Mouse (Mus musculus) liver (tissue): ENCODE measurements at regions not wholly inside any gene's neighbourhood (a gene's known extent, or its start where the extent isn't known, plus 50 kb on each side); places are given as distances from the start of the nearest gene placed in this dataset.
"Not testable (repeated sequence)": the region's sequence is repeated elsewhere in the genome, so short reads cannot be mapped to it uniquely, and the experiment has no call there.

Experiments
- DNase-seq: peaks from one replicate; pipeline ENCODE4 v3.0.0-alpha.2; 2020; ENCODE audit warnings: mixed read lengths

DNA sequence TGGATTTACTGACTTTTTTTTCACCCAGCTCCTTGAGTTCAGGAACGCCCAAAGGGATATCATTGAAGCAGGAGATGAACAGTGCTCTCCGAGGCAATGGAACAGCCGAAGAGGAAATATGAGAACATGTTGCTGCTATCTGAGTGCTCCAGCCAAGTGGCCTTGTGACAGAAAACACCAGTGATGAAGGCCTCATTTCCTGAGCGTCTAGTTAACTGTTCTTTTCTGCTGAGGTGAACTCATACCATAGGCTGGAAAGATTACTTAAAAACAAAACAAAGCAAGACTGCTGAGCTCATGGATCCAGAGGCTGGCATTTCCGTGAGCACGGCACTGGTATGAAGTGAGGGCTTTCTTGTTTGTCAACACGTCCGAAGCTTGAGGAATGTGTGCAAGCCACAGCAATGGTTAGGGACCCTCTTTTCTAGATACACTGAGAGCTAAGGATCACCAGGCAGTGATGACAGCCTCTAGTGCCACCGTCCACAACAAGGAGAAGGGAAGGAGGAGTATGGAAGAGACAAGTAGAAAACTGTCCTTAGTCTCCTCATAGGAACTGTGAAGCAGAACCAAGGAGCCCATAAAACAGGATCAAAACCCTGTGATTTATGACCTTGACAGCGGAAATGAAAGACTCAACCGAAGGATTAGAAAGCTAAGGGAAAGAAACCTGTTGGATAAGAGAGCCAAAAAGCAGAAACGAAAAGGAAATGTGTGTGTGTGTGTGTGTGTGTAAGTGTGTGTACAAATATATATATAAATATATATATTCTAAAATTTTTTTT, 200.4 kb downstream of the Fam43a start:
- DNase-seq, result no peak

DNA sequence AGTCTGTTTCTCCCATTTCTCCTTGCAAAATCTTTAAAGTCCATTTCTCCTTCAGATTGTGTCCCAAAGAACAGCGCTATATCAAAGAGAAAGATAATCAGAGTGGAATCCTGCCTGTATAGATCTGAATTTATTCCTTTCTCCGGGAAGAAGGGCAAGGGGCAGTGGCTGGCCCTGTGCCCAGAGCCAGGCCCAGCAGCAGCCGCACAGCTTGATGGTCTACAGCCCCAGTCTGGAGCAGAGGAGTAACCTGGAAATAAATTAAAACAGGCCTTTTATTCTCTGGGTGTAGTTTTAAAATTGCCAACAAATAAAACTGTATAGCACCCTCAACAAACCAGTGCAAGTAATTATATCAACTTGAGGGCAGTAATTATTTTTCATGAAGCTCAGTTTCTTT, 204.5 kb downstream of the Fam43a start:
- DNase-seq, result no peak

DNA sequence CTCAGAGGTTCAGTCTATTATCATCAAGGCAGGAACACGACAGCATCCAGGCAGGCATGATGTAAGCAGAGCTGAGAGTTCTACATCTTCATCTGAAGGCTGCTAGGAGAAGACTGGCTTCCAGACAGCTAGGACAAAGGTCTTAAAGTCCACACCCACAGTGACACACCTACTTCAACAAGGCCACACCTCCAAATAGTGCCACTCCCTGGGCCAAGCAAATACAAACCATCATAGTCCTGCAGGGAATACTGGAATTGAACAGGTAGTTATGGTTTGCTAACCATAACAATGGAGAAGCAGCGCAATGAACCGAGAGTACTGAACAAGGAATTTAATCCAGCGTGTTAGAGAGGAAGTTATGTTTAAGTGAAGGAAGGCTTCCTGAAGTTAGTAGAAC, 206.7 kb downstream of the Fam43a start:
- DNase-seq, result not testable (repeated sequence)

DNA sequence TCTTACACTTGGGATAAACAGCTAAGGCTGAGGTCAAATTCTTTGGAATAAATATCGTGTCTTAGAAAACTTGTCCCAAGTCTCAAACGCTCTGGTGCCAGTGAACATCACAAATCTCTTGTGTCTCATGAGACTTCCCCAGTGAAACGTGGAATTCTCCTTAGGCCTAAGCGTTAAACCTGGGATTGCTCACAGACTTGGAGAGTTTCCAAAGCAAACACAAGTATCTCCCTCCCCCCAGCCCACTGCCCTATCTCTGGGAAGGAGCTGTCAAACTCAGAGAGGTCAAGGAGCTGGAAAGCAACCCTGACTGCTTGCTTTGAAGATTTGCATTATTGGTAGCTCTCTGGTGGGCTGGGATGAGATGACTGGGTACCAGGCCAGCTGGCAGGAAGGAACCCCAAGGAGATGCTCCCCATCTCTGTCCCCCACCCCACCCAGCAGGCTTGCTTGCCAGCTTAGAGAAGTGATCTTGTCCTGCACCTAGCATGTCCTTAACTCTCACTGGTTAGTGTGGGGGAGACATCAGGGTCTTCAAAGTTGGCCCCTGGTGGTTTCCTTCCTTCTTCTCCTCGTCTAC, 219.1 kb downstream of the Fam43a start:
- DNase-seq, result no peak

DNA sequence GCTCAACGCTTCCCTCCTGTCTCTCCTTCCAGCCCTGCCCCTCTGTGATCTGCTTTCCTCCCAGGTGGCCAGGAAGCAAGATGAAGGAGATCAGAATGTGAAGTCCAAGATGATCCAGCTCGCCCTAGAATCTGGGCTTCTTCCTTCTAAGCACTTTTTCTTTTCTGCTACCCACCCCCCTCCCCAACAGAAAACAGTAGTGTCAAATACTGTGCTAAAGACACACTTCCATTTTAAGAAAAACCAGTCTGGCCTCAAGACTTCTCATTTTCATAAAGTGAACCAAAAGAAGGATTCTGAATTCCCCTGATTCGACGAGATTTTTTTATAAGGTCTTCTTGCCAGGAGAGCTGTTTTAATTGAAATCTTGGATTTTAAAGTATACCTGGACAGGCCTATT, 219.8 kb downstream of the Fam43a start:
- DNase-seq, result no peak

DNA sequence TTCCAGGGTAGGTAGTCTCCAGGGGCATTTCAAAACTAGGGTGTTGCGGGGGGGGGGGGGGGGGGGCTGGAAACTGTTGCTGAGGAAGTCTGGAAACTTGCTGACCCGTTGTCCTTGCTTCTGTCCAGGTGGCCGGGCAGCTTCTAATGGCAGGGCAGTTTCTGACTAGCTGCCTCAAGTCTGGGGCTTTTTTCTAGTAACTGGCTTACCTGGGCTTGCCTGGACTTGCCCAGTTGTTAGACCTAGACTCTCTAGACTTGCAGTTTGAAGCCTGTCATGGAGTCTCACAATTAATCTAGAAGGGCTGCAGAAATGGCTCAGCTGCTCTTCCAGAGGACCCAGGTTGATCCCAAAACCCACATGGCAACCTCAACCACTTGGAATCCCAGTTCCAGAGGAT, 220.7 kb downstream of the Fam43a start:
- no peak for DNase-seq

DNA sequence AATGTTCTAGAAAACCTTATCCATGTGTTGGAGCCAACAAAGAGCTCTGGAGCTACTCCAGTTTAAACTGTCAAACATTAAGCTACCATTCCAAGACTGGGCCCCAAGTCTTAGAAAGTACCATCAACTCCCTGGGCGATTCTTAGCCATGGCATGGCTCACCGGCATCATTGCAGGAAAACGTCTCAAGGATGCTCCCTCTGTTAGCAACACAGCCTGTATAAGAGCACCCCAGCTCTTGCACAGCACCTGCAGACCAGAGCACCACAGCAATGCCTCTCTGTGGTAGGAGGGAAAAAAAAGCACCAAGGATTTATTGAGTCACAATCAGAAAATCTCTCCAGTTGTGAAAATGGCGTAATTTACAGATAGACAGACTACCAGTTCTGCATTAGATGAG, 221.2 kb downstream of the Fam43a start:
- no peak for DNase-seq

DNA sequence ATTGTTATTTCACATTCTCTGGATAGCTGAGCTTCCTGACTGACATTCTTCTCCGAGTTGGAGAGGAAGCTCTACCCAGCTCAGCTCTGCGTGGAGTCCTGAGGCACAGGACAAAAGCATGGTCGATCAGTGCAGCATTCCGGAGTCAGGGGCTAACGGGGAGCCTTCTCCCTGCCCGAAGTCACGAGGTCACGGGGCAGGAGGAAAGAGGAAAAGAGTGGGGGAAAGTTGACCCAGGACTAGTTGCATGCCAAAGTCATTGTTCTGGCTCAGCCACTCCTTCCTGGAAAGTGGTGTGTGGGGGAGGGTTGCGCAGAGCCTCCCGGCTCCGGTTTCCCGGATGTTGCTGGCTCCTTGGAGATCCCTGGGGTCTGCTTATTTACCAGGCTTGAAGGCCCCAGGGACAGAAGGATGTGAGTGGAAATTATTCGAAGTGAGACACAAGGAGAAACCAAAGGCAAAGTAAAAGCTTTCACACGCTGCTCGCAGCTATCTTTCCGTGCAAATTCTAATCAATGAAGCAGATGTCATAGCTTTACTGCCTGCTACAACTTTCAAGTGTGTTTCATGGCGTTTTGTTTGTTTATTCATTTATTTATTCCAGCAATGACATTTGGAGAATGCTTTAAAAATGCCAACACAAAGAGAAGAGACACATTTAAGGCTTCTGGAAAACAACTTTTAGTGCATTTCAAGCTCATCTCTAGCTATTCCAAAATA, 221.8 kb downstream of the Fam43a start:
- DNase-seq, result peak; percentile 39

DNA sequence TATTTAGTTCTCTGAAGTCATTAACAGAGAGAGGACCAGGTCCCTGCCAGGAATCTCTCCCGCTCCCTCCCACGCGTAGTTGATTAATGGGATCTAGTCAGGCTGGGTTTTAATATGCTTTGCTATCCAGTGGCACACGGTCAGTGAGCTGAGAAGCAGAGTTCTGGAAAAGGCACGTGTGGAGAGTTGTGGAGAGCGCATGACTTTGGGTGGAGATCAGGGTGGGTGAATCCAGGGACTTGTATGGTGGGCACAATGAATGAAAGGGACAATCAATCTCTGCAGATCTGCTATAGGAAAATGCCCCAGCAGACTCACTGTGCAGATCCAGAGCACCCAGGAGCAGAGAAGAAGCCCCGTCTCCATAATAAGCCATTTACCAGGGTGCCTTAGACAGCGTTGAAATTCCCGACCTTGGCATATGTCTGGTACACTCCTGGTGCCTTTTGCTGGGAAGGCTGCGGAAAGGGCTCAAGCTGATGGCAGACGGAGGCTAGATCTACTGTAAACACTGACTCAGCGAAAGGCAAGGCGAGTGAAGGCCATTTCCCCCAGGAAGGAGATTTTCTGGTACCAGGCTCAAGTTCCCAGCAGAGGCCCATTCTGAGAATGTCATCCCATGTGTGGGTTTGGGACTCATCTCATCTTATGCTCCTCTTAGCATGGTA, 222.5 kb downstream of the Fam43a start:
- DNase-seq, result no peak

DNA sequence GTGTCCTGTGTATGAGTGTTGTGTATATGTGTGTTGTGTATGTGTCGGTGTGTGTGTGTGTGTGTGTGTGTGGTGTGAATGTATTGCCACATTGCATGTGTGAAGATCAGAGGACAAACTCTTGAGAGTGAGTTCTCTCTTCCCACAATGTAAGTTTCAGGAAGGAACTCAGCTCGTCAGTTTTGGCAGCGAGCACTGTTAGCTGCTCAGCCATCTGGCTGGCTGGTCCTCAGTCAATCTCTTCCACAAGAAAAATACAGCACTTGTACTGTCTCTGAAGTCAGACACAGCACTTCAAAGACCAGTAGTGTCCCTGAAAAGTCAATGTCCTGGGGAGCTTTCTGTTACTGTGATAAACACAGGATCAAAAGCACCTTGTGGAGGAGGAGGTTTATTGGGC, 226.6 kb downstream of the Fam43a start:
- DNase-seq, result no peak

DNA sequence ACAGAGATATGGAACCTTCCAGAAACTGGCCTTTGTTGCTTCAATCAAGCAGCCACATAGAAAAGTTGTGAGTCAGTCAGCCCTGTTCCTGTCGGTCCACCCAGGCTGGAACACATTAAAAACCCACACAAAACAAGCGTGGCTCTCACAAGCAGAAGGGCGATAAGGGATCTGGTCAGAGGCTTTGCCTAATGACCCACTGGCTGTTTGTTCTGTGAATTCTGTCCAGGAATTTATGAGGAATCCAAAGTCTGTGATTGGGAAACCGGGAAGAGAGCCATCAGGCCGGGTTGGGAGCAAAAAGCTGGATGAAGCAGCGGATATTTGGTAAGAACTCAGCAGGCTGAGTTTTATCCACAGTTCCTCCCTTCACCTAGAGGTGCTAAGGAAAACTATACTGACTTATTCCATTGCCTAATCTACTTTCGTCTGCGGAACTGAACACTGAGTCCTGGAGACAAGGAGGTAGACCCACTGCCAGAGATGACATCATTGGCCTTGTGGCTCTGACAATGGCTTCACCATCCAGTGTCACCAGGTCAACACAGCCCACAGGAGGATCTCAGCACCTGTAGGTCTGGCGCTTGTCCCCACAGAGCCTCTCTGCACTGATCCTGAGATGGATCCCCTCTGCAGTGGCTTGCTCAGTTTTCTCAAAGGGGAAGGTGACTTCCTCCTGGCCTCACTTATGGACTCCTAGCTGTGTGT, 228.5 kb downstream of the Fam43a start:
- DNase-seq, result no peak

DNA sequence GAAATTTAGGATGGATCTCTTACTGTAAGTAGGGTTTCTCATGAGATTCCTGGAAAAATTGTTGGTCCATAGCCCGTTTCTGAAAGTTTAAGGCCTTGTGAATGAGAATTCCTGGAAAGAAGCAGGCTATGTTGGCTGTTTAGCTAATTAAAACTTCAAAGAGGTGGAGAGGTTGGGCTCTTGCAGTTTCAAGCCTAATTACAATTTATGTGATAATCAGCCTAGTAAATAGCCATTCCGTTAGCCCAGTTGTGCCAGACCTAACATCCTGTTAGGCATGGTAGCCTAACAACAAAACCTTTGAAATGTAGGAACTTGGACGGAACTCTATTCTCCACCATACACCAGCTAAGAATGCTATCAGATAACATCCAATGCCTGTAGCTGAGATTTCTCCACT, 235.0 kb downstream of the Fam43a start:
- DNase-seq, result no peak

DNA sequence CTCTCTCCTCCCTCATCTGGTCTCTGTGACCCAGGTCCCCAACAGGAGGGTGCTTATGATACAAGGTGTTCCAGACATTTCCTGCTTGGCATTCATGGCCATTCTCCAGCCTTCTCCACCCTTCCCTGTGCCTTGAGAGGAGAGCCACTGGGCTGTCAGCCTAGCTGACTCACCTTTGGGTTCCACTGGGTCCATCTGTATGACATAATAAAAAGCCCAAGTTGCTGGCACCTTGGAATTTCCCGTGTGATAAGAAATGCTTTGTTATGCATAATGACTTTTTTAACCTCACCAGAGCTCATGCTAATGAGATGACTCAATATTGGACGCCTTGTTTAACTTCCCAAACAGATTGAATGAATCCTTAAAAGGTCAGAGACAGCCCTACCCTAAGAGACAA, 236.2 kb downstream of the Fam43a start:
- DNase-seq, result no peak

DNA sequence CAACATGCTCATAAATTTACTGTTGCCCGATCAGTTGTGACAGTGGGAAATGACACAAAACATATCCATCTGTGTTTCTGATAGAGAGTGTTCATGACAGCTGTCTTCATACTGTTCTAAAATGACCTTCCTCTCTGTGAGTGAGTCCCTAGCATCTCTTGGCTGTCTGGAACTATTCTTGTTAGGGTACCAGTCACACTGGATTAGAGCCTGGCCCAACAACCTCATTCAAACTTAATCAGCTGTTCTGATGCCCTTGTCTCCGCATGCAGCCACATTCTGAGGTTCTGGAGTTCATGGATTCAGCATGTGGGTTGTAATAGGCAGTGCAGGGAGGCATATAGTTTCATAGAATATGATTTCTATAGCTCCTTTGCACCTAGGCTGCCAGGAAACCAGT, 238.4 kb downstream of the Xxylt1 start:
- no peak for DNase-seq

DNA sequence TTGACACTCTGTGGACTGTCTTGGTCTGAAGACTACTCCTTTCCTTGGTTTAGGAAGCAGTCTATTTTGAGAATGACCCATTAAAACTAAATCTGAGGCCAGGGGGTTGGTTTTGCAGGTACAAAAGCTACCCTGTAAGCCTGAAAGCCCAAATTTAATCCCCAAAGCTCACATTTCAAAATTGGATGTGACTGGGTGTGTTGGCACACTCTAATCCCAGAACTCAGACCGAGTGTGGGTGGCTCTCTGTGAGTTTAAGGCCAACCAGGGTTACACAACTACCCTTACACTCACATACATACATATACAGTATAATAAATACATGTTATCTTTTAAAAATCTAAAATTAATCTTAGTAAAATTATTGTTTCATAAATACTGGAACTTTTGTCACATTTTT, 228.6 kb downstream of the Xxylt1 start:
- DNase-seq, result no peak

DNA sequence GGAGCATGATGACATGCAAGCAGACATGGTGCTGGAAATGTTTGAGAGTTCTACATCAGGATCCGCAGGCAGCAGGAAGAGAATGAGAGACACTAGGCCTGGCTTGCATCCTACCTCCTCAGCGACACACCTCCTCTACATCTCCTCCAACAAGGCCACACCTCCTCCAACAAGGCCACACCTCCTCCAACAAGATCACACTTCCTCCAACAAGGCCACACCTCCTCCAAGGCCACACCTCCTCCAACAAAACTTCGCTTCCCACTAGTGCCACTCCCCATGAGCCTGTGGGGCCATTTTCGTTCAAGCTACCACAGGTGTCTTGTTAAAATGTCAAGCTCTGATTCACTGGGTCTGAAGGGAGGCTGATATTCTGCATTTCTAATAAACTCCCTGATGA, 226.5 kb downstream of the Xxylt1 start:
- DNase-seq, result peak; percentile 10

DNA sequence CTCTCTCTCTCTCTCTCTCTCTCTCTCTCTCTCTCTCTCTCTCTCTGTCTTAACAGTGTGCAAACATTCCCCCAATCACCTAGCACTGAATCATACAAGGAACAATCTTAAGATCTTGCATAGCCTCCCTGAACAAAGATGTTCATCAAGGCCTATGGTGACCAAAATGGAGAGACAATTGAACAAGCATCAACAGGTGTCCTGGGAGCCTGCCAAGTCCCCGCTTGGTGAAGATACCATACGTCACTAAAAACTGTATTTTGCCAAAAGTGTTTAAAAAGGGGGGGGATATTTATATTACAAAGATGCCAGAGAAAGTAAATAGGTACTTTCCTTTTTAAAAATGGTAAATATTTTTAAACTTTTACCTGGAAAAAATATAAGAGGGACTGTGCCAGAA, 223.6 kb downstream of the Xxylt1 start:
- DNase-seq, result no peak

DNA sequence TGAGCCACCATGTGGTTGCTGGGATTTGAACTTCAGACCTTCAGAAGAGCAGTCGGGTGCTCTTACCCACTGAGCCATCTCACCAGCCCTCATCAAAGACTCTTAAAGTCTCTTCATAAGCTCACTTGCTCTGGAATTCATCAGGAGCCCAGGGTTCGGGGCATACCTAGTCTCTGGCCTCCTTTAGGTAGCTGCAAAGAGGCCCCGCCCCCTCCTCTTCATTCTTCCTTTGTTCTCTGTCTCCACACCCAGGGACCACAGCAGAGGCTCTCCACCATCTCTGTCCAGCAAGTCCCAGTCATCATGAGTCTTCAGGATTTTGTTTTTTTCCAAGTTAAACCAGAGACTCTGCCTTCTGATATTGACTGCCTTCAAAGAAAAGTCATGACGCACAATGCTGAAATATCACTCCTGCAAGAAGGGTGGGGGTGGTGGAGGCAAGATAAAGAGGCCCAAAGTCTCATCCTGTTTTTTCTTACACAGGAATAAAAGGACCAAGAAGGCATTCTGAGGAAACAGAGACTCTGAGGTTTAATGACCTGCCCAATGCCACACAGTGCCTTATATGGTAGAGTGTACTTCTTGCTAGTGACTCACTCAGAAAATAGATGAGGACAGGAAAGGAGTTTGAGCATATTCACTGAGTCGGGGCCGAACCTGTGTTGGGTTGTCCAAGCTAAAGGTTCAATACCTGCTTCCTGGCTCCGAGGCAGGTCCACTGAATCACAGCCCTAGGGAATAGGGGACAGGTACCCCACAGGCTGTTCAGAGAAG, 211.9 kb downstream of the Xxylt1 start:
- DNase-seq, result no peak

DNA sequence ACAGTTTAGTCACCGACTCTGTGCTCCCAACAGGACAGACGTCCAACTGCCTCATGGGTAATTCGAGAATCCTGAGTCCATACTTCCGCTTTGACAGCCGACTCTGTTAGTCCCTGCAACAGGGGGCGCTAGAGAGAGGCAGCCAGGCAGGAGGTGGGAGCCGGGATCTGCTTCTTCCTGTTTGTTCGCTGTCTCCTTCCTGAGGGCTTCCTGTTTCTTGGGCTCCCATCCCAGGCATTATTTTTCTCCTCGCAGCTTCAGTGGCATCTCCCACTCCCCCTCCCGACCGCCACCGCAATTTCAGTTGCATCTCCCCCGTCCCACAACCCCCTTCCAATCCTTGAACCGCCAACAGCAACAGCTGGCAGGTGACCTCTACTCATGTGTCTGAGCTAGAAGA, 211.1 kb downstream of the Xxylt1 start:
- peak; percentile 72 for DNase-seq

DNA sequence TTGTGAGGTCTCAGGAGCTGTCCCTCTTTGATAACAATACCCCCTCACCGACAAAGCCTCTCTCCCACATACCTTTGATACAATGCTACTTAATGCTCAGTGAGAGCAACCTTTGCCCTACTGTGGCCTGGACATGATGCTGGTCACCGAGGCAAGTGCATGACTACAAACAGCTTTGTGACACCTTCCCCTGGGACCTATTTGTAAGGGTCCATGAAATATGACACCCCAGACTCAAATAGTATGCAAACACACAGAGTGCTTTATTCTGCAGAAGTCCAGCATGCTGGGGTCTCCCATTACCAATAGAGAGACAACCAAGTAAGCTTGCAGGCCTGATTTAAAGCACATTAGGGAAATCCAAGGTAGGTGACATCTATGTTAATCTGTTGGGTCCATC, 210.6 kb downstream of the Xxylt1 start:
- DNase-seq, result no peak

DNA sequence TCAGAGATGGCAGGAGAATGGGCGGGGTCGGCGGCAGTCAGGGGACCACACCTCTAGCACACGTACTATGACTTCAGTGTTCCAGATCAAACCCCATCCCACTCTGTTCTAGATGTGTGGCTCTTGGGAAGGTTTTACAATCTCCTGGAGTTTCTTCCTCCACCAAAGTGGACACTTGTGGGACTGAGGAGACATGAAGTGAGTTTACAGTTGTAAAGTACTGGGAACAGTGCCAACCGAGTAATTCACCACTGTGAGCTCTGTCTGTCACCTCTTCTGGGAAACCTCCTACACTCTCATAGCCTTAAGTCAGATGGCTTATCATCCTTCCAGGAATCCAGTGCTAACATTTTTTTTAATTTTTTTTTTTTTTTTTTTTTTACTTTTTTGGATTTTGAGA, 209.1 kb downstream of the Xxylt1 start:
- no peak for DNase-seq

DNA sequence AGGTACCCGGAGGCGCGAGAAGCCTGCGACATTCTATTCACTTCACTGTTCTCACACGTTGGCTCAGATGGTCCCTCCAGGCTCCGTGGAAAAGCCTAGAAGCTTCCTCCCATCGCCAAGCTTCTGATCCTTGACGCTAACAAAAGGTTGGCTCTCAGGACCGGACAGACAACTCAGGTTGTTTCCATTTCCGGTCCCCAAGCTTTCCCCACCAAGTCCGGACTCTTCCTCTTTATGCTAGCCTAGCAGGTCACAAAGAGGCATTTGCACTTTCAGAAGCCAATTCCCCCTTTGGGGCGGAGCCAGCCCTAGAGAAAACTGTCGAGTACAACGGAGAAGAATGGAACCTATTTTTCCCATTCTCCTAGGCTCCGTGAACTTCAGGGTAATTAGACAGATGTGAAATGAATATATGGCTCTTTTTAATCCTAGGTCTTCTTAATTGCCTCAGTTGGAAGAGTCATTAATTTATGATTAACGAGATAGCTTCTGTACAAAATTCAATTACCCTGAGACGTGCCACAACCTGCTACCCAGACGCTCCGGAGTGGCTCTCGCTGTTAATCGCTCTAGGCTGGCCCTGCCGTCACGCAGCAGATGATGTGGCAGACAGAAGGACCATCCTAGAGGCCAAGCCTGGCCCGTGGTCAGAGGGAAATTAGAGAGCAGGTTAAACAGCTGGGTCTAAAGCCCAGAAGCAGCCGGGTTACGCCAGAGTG, 207.6 kb downstream of the Xxylt1 start:
- DNase-seq, result peak; percentile 22
